Mouse (Mus musculus): ENCODE measurements at regions not wholly inside any gene's neighbourhood (a gene's known extent, or its start where the extent isn't known, plus 50 kb on each side); places are given as distances from the start of the nearest gene placed in this dataset.

DNA sequence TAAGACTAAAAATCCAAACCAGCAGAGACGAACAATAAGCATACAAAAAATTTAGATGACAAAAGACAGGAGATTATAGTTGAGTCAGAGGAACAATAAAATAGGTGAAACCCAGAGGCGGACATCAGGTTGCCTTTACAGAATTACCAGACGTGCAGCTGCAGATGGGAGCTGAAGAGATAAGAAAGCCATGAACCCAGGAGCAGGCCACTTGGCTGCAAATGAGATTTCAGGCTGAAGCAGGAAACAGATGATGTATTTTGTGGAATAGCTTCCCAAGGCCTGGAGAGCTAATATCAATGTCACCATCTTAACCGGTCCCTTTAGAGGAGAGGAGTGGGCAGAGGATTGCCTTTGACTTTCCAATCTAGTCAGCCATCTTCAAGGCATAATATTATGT is 57.6 kb upstream of the Itga1 start:
- no peak for TF ChIP-seq POLR2A (IDR thresholded peaks at IDR 0.05; ENCODE audit: borderline replicate concordance, extremely low read depth, insufficient read depth, insufficient read length, poor library complexity, severe bottlenecking)
- TF ChIP-seq CTCF (IDR thresholded peaks at IDR 0.05; ENCODE audit: borderline replicate concordance, extremely low read depth, insufficient read depth, insufficient read length) = no peak

Data from brain, embryonic 14.5 days (tissue).